Mouse (Mus musculus): ENCODE measurements around the gene Scml4.

The Scml4 gene

DNA sequence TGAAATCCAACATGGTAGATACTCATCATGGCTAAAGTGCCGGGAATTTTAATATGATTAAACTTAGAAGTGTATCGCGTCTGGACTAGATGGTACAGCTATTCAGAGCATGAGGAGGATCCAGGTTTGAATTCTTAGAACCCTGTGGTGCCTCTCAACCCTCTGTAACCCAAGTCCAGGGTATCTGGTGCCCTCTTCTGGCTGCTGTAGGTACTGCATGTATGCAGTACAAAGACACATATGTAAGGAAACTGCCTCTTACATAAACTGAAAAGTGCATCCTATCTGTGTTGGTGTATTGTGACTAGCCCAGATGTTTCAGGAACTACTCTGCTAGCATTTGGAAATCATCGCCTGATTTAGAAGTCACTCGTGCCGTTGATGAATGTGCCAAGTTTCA is 129.7 kb downstream of the Scml4 start:
- no peak for DNase-seq (ENCODE audit: low spot score in 2 of 2)

DNA sequence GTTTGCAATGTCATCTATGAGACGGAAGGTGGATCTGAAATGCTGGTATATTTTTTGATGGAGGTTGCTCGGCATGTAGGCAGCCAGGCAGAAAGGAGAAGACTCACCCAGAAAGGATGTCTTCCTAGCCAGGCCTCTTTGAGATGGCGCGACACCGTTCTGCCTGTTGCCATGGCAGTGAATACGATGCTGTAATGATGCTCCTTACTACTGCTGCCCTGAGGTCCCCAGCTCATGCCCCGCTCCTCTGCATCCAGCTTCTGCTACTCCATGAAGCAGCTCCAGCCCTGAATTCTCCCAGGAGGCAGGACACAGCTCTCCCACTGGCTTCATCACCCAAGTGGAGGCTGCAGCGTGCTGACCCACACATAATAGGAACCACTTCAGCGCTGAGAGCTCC is 130.8 kb downstream of the Scml4 start:
- DNase-seq (ENCODE audit: low spot score in 2 of 2) = no peak

DNA sequence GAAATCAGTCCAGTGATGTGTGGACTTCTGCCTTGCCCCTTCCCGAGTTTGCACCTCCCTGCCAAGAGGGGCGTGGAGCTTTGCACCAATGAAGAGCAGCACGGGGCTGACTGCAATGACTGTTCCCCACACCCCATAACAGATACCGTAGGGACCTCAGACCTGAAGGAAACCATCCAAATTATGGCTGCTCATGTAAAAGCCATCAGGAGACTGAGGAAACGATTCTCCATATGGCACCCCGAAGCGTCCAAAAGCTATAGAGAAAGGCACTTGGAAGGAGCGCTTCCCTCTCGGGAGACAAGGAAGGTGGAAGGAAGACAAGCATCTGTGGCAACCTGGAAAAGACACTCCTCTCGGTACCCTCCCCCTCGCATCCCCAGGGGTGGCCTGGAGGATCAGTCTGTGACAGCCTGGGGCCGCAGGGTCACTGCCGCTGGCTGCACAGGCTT is 134.2 kb downstream of the Scml4 start:
- no peak for DNase-seq (ENCODE audit: low spot score in 2 of 2)

- no peak for DNase-seq (ENCODE audit: low spot score in 2 of 2)
These were observed 135.3 kb downstream of the Scml4 start for GRCm38 (mm10) chr10:42995484-42995895.

- DNase-seq (ENCODE audit: low spot score in 2 of 2) = no peak
These were observed 137.1 kb downstream of the Scml4 start for GRCm38 (mm10) chr10:42997278-42997677.

GRCm38 (mm10) chr10:42999324-42999723 is 139.2 kb downstream of the Scml4 start:
- DNase-seq (ENCODE audit: low spot score in 2 of 2) = no peak

- no peak for DNase-seq (ENCODE audit: low spot score in 2 of 2)
These were observed 141.3 kb downstream of the Scml4 start for GRCm38 (mm10) chr10:43001433-43001832.

- no peak for DNase-seq (ENCODE audit: low spot score in 2 of 2)
These were observed 142.0 kb downstream of the Scml4 start for GRCm38 (mm10) chr10:43002066-43002678.

DNA sequence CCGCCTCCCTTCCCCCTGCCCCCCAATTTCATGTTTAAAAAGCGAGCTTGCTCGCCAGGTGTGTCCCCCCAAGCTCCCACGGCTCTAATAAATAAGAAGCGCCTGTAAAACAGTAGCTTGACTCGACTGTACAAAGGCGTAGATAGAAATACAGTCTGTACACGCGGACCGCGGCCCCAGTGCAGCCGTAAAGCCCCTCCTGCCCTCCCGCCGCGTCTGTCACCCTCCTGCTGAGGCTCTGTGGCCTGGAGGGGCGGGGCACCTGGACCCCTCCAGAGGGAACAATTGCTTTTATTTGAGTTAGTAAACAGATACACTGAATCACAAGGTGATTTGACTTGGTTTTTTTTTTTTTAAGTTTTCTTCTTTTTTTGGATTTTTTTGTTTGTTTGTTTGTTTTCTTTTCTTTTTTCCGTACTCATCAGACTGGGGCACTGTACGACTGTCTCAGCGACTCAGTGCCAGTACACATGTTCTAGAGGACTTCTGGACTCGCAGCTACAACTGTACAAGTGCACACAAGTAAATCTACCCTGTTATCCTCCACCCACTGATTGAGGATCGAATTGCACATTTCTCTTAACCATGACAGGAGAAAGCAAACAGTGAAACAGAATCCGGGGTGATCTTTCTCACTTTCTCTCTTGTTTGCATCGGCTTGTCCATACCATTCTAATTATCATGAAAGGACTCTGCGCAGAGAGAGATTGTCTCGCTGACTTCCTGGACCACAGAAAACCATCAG is 142.7 kb downstream of the Scml4 start:
- no peak for DNase-seq (ENCODE audit: low spot score in 2 of 2)

- no peak for DNase-seq (ENCODE audit: low spot score in 2 of 2)
These were observed 143.2 kb downstream of the Scml4 start for GRCm38 (mm10) chr10:43003466-43003757.

- DNase-seq (ENCODE audit: low spot score in 2 of 2) = no peak
These were observed 144.1 kb downstream of the Scml4 start for GRCm38 (mm10) chr10:43004174-43004734.

DNA sequence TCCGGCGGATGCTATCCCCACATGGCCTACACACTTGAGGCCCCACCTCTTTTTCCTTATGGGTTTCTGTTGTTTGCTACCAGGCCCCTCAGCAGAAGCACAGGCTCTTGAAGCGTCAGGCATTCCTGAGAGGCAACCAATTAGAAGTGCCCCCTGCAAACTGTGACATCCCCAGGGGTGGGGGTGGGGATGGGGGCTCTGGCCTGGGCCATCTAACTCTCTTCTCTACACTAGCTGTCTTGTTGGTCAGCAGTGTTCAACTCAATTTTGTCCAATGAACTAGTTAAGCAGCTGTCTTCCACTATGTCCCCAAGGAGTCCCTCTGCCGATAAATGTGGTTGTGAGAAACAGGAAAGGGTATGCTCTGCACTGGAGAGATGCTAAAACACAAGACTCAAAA is 144.9 kb downstream of the Scml4 start:
- no peak for DNase-seq (ENCODE audit: low spot score in 2 of 2)

- no peak for DNase-seq (ENCODE audit: low spot score in 2 of 2)
These were observed 145.5 kb downstream of the Scml4 start for GRCm38 (mm10) chr10:43005677-43006076.

GRCm38 (mm10) chr10:43006534-43006933 is 146.4 kb downstream of the Scml4 start:
- no peak for DNase-seq (ENCODE audit: low spot score in 2 of 2)

DNA sequence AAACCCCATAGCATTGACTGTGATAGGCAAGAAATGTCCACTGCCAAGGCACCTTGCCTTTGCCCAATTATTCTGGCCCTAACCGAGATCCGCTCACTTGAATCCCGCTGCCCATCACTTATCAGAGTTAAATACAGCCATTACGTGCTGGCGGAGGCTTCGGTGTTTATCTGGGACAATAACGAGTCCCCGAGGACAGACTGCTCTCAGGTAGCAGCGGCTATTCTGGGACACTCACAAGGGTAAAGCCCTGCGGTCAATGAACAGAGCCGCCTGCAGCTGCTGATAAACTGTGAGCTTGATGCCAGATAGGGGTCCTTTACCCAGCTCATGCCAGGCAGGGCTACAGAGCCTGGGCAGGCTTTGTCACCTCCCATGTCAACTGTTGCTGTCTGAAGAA is 147.9 kb downstream of the Scml4 start:
- DNase-seq (ENCODE audit: low spot score in 2 of 2) = no peak

All from frontal cortex, postnatal 10 days (tissue).